Mouse (Mus musculus): ENCODE results near the gene Dynlt1a. TPM values are rescaled to one million over a fixed set of nuclear protein-coding genes. Genes with fewer than 3 reads are reported as not detected.
"Not testable (repeated sequence)": the region's sequence is repeated elsewhere in the genome, so short reads cannot be mapped to it uniquely, and the experiment has no call there.

Dynlt1a gene
- polyA plus RNA-seq, 2 experiments = 14.8 to 15.7 TPM

GRCm38 (mm10) chr17:6279772-6280171, 37.5 kb downstream of the Dynlt1a start:
- not testable (repeated sequence) for H3K27ac ChIP-seq (replicated peaks; ENCODE audit: low read depth, low read length); H3K4me2 ChIP-seq (replicated peaks; ENCODE audit: low read depth, low read length, severe bottlenecking); H3K27me3 ChIP-seq (ENCODE audit: control insufficient read depth, insufficient read depth, low read length); H3K9ac ChIP-seq (ENCODE audit: low read depth, low read length, severe bottlenecking); H3K36me3 ChIP-seq (ENCODE audit: control insufficient read depth, insufficient read depth, low read length); H3K9me3 ChIP-seq (ENCODE audit: control insufficient read depth, low read length); H3K4me1 ChIP-seq (ENCODE audit: control insufficient read depth, insufficient read depth, low read length); ATAC-seq (ENCODE audit: low FRiP score, low read depth); H3K4me3 ChIP-seq (replicated peaks; ENCODE audit: low read length); DNase-seq (ENCODE audit: low spot score)
- 88% methylated on average over 6 of the region's 10 CpGs for WGBS

DNA sequence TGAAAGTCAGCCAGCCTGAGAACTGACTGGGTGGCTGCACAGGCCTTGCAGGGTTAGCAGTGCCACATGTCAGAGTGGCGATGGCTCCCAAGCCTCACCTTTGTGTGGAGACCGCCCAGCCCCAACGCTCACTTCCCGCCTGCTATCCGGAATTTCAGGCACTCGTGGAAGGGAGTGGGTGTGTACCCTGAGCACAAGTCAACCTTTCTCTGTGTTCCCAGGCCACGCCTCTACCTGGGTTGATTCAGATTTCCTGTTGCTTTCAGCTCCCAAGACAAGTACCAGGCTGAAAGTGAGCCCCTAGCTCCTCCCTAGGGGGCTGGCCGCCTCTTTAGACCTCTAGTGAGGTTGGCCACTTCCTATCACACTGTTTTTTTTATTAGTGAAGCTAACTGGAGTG, 38.1 kb downstream of the Dynlt1a start:
- H3K27ac ChIP-seq (replicated peaks; ENCODE audit: low read depth, low read length); H3K9ac ChIP-seq (ENCODE audit: low read depth, low read length, severe bottlenecking); ATAC-seq (ENCODE audit: low FRiP score, low read depth); H3K27me3 ChIP-seq (ENCODE audit: control insufficient read depth, insufficient read depth, low read length); H3K4me3 ChIP-seq (replicated peaks; ENCODE audit: low read length); H3K9me3 ChIP-seq (ENCODE audit: control insufficient read depth, low read length); H3K4me2 ChIP-seq (replicated peaks; ENCODE audit: low read depth, low read length, severe bottlenecking); H3K4me1 ChIP-seq (ENCODE audit: control insufficient read depth, insufficient read depth, low read length); H3K36me3 ChIP-seq (ENCODE audit: control insufficient read depth, insufficient read depth, low read length): not testable (repeated sequence)
- 53% methylated on average over 8 of the region's 8 CpGs for WGBS
- peak; percentile 3 for DNase-seq (ENCODE audit: low spot score)

DNA sequence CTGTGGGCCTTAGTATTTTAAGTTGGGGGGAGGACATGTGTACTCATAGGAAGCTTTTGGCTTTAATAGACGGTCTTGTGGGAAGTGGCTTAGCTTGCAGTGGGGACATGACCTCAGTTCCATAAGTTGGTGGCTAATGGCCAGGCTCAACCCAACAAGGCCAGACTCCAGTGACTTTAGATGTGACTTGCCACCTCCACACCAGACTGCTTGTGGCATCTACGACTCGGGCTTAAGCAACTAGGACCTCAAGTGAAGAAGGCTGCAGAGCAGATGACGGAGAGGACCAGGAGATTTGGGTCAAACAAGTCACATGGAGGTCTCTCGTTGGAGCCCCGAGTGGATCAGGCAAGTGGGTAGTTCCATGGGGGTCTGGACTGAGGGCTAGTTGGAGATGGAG, 42.6 kb downstream of the Dynlt1a start:
- H3K4me1 ChIP-seq (ENCODE audit: control insufficient read depth, insufficient read depth, low read length); H3K9me3 ChIP-seq (ENCODE audit: control insufficient read depth, low read length); ATAC-seq (ENCODE audit: low FRiP score, low read depth): not testable (repeated sequence)

GRCm38 (mm10) chr17:6271970-6272369, 45.3 kb downstream of the Dynlt1a start:
- not testable (repeated sequence) for H3K36me3 ChIP-seq (ENCODE audit: control insufficient read depth, insufficient read depth, low read length); H3K4me3 ChIP-seq (replicated peaks; ENCODE audit: low read length); H3K9me3 ChIP-seq (ENCODE audit: control insufficient read depth, low read length); H3K4me2 ChIP-seq (replicated peaks; ENCODE audit: low read depth, low read length, severe bottlenecking); H3K27ac ChIP-seq (replicated peaks; ENCODE audit: low read depth, low read length); ATAC-seq (ENCODE audit: low FRiP score, low read depth); DNase-seq (ENCODE audit: low spot score); H3K27me3 ChIP-seq (ENCODE audit: control insufficient read depth, insufficient read depth, low read length); H3K4me1 ChIP-seq (ENCODE audit: control insufficient read depth, insufficient read depth, low read length); H3K9ac ChIP-seq (ENCODE audit: low read depth, low read length, severe bottlenecking)
- 94% methylated on average over 5 of the region's 6 CpGs for WGBS

More for the DNA sequence above, 42.6 kb downstream of the Dynlt1a start:
- not testable (repeated sequence) for H3K4me2 ChIP-seq (replicated peaks; ENCODE audit: low read depth, low read length, severe bottlenecking); H3K4me3 ChIP-seq (replicated peaks; ENCODE audit: low read length); H3K27me3 ChIP-seq (ENCODE audit: control insufficient read depth, insufficient read depth, low read length); H3K36me3 ChIP-seq (ENCODE audit: control insufficient read depth, insufficient read depth, low read length); H3K9ac ChIP-seq (ENCODE audit: low read depth, low read length, severe bottlenecking); DNase-seq (ENCODE audit: low spot score); H3K27ac ChIP-seq (replicated peaks; ENCODE audit: low read depth, low read length)
- 93% methylated on average over 4 of the region's 6 CpGs for WGBS

DNA sequence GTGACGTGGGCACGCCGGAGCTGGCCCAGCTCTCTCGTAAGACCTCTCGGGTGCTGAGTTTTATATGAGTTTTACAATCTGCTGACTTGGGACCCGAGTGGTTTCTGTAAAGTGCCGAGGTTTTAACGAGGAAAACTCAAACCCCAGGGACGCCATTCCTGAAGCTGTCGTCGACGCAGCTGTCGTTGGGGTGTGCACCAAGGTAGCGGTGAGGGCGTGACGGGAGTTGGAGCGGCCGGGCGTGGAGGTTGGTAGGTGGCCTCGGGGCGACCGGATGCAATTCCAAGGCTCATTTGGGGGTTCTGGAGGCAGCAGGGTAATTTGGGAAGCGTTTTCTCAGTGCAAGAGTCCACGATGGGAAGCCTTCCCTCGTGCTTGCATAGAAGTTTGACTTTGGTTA, 46.5 kb downstream of the Dynlt1a start:
- peak overlapping the region; percentile 57 for H3K9ac ChIP-seq (ENCODE audit: low read depth, low read length, severe bottlenecking)
- ATAC-seq (ENCODE audit: low FRiP score, low read depth); H3K4me1 ChIP-seq (ENCODE audit: control insufficient read depth, insufficient read depth, low read length); H3K27me3 ChIP-seq (ENCODE audit: control insufficient read depth, insufficient read depth, low read length); H3K9me3 ChIP-seq (ENCODE audit: control insufficient read depth, low read length); H3K36me3 ChIP-seq (ENCODE audit: control insufficient read depth, insufficient read depth, low read length); H3K27ac ChIP-seq (replicated peaks; ENCODE audit: low read depth, low read length): not testable (repeated sequence)
- DNase-seq (ENCODE audit: low spot score) = peak; percentile 14
- WGBS = 0% methylated on average over 16 of the region's 25 CpGs
- H3K4me2 ChIP-seq (replicated peaks; ENCODE audit: low read depth, low read length, severe bottlenecking) = peak overlapping the region; percentile 49
- peak overlapping the region; percentile 47 for H3K4me3 ChIP-seq (replicated peaks; ENCODE audit: low read length)

DNA sequence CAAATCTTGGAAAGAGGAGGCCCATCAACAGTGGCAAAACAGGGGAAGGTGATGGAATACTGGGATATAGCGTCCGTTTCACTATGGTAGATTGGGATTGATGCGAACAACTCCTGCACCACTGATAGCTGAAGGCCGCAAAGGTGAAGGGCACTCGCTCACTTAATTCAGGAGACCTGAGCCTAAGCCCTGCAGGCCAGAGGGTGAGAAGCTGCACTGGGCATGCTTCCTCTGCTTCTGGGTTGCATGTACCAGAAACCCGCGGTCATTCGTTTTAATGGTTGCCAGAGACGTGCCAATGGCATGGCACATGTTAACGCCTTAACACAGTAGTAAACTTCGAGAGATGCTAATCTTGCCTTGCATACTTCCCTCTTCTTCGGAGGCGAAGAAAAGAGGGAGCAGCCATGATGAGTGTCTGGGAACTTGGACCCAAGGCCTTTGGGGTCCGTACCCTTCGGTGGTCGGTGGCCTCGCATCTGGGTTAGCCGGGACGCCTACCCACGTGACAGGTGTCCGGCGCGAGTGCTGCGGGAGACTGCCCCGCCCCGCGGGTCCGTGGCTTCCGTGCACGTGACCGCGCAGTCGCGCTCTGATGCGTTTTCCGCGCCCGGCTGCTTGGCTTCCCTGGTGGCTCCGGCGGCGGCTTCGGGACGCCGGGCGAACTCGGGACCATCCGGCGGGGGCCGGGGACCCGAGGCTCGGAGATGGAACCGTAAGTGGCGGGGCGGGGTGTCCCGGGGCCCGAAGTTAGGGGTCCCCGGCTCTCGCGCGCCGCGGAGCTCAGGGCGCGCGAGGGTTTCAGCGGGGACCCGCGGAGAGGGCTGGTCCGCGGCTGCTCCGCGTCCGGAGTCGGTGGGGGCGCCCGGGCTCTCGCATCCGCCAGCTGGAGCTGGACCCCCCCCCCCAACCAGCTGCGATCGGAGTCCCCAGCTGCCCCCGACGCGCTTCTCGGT, 47.1 kb downstream of the Dynlt1a start:
- not testable (repeated sequence) for DNase-seq (ENCODE audit: low spot score); H3K27ac ChIP-seq (replicated peaks; ENCODE audit: low read depth, low read length); H3K9me3 ChIP-seq (ENCODE audit: control insufficient read depth, low read length); H3K27me3 ChIP-seq (ENCODE audit: control insufficient read depth, insufficient read depth, low read length); H3K36me3 ChIP-seq (ENCODE audit: control insufficient read depth, insufficient read depth, low read length); H3K4me1 ChIP-seq (ENCODE audit: control insufficient read depth, insufficient read depth, low read length)
- peak overlapping the region; percentile 47 for H3K4me3 ChIP-seq (replicated peaks; ENCODE audit: low read length)
- WGBS = 1% methylated on average over 18 of the region's 84 CpGs
- H3K4me2 ChIP-seq (replicated peaks; ENCODE audit: low read depth, low read length, severe bottlenecking) = peak overlapping the region; percentile 49
- ATAC-seq (ENCODE audit: low FRiP score, low read depth) = peak; percentile 90
- peak overlapping the region; percentile 57 for H3K9ac ChIP-seq (ENCODE audit: low read depth, low read length, severe bottlenecking)

DNA sequence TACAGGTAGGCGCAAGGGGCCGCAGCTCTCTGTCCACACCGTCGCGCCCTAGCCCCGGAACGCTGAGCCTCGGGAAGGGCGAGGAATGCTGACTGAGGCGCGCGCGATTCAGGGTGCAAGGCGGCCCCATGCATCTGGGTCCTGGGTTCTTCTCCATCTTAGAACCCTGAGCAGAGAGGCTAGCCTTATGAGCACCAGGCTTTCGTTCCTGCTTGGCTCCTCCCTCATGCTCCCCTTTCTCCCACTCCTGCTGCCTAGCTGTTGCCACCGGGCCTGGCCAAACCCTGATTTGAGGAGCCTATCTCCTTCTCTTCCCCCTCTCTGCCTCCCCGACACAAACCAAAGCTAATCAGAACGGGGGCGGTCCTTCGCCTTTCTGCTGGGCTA, 60.2 kb downstream of the Dynlt1a start:
- 0% methylated on average over 2 of the region's 20 CpGs for WGBS
- H3K27ac ChIP-seq (replicated peaks; ENCODE audit: low read depth, low read length); H3K9me3 ChIP-seq (ENCODE audit: control insufficient read depth, low read length); H3K4me1 ChIP-seq (ENCODE audit: control insufficient read depth, insufficient read depth, low read length); H3K36me3 ChIP-seq (ENCODE audit: control insufficient read depth, insufficient read depth, low read length); H3K9ac ChIP-seq (ENCODE audit: low read depth, low read length, severe bottlenecking); ATAC-seq (ENCODE audit: low FRiP score, low read depth); DNase-seq (ENCODE audit: low spot score); H3K27me3 ChIP-seq (ENCODE audit: control insufficient read depth, insufficient read depth, low read length); H3K4me3 ChIP-seq (replicated peaks; ENCODE audit: low read length): not testable (repeated sequence)
- H3K4me2 ChIP-seq (replicated peaks; ENCODE audit: low read depth, low read length, severe bottlenecking) = peak overlapping the region; percentile 34; the same call in 1 of the 2 replicates

DNA sequence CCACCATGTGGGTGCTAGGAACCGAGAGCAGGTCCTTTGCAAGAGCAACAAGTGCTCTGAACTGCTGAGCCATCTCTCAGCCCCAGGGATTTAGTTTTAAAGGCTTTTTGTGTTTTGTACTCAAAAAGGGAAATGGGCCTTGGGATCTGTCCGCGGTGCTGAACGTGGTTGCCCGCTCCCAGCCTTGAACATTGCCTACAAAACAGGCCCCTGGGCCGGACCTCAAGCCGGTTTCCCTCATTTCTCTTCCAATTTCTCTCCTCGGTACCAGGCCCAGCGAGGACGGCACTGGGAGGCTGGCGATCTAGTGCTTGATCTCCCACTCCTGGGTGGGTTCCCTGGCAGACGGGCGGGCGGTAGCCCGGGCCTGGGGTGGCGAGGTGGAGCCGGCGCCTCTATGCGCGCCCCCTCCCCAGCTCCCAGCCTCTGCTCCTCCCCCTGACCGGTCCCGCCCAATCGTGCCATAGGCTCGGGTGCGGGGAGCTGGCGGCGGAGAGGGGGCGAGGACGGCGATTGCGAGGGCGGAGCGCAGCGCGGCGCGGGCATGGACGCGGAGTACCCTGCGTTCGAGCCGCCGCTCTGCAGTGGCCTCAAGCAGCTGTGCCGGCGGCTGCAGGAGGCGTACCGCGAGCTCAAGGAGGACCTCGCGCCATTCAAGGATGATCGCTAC, 60.8 kb downstream of the Dynlt1a start, which contains the start of gene Tmem181a:
Gene Tmem181a (plus strand): TSS at position 461 of the 670 bp plus-strand sequence.
- H3K4me2 ChIP-seq (replicated peaks; ENCODE audit: low read depth, low read length, severe bottlenecking) = peak within 1 kb of the TSS; percentile 34; the same call in 1 of the 2 replicates
- not testable (repeated sequence) for H3K9ac ChIP-seq (ENCODE audit: low read depth, low read length, severe bottlenecking); H3K9me3 ChIP-seq (ENCODE audit: control insufficient read depth, low read length); H3K27me3 ChIP-seq (ENCODE audit: control insufficient read depth, insufficient read depth, low read length); H3K4me3 ChIP-seq (replicated peaks; ENCODE audit: low read length); H3K4me1 ChIP-seq (ENCODE audit: control insufficient read depth, insufficient read depth, low read length); DNase-seq (ENCODE audit: low spot score); H3K27ac ChIP-seq (replicated peaks; ENCODE audit: low read depth, low read length); ATAC-seq (ENCODE audit: low FRiP score, low read depth); H3K36me3 ChIP-seq (ENCODE audit: control insufficient read depth, insufficient read depth, low read length)
- 0% methylated on average over 4 of the region's 51 CpGs for WGBS
